Mouse (Mus musculus) left cerebral cortex, postnatal 25 days (tissue): ENCODE measurements around the gene Aipl1. TPM values are rescaled to one million over a fixed set of nuclear protein-coding genes. Genes with fewer than 3 reads are reported as not detected.
A peak's percentile ranks its signal among the peaks of the same experiment; 100 is the strongest.

Source experiments
- DNase-seq, 2 experiments: peaks; one replicate each; pipeline ENCODE4 v3.0.0; 2022; ENCODE audit warnings: low spot score in 2 of 2, mixed read lengths in 1 of 2
- intact Hi-C: fragments of 180-260 bp; cut with DNase I; formaldehyde crosslinking; loops from one replicate; pipeline ENCODE4 v1.15.1; 2025
- total RNA-seq, 2 experiments: library from RNA; stranded (reverse); gene quantifications; 2 replicates each; pipeline ENCODE4 v1.2.3; 2021

Gene Aipl1
- total RNA-seq, result under 1 TPM in 1 of 2 experiments, not detected in 1; 0.14 TPM

- intact Hi-C loops, result no loop called here
- no peak for DNase-seq
Observed at GRCm38 (mm10) chr11:72037409-72037808, at the start of gene Aipl1. Gene Aipl1 (minus strand): TSS chr11:72037509.

DNA sequence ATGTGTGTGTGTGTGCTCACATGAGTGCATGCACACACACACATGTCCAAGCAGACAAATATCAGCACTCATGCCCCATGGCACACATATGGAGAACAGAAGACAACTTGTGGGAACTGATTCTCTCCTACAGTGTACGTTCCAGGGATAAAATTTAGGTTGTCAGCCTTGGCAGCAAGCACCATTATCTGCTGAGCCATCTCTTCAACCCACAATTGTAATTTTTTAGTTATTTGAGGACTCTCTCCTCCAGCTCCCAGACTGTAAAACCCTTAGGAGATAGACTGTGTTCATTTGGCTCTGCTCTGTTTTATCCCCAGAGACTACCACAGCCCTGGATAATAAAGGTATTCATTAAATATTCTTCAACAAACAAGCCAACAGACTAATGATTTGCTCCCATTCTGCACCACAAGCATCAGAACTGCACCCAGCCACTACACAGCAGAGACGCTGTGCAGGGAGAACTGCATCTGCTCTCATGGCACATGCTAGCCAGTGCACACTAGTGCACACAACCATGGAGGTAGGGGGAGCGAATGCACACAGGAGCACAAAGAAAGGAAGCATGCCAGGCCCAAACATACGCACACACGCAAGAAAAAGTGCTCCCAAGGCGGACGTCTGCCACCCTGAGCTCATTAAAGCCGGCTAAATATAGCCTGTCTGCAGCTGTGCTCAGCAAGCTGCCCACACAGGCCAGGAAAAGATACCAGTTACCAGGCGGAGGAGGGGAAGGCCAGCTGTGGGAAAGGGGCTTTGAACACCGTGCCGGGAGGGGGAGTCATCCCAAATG lies 49.1 kb upstream of the Aipl1 start:
- intact Hi-C loops, result no loop called here
- peak; percentile 73 to 90 for DNase-seq

- DNase-seq, result peak in 1 of 2 experiments; percentile 90
- intact Hi-C loops, result loop anchor here (2.0 kb wide), 1 partner anchor 46 kb away; no protein-coding TSS in a partner anchor
Observed at GRCm38 (mm10) chr11:72084337-72084736, 47.0 kb upstream of the Aipl1 start.

- no peak for DNase-seq
- intact Hi-C loops, result no loop called here
Observed at GRCm38 (mm10) chr11:72082601-72083000, 45.3 kb upstream of the Aipl1 start.

DNA sequence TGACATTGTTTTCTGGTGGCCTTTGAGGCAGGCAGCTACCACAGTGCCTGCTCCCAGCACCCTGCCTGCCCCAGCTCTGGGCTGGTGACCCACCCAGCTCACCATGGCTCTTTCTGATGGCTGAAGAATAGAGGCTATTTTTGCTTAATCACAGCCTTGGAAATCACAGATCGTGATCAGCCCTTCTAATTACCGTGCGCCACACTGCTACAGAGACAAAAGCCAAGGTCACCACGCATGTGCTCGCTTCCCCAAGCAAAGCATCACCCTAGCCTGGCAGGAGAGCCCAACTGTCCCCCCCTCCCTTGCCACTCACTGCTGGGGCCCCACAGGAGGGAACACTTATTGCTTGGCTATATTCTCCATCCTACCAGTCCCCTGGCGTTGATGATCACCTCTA lies 43.2 kb upstream of the Aipl1 start:
- DNase-seq, result no peak
- intact Hi-C loops, result no loop called here

- DNase-seq, result no peak
- intact Hi-C loops, result no loop called here
Observed at GRCm38 (mm10) chr11:72078647-72079046, 41.3 kb upstream of the Aipl1 start.

DNA sequence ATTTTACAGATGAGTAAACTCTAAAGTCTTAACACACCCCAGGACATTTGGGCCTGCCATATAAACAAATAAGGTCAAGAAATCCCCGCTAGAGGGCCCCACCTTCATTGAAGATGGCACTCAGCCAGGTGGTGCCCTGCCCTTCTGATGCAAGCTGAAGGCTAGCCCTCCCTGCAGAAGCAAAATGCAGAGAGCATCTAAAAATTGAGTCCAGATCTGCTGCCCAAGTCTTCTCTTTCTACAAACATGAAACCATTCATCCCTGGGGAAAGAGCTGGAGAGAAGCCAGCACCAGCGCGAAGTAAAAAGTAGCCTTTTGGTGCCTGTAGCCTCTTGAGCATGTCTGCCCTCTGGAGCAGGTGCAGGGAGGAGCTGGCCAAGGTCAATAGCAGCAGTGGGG lies 40.7 kb upstream of the Aipl1 start:
- DNase-seq, result no peak
- intact Hi-C loops, result no loop called here

DNA sequence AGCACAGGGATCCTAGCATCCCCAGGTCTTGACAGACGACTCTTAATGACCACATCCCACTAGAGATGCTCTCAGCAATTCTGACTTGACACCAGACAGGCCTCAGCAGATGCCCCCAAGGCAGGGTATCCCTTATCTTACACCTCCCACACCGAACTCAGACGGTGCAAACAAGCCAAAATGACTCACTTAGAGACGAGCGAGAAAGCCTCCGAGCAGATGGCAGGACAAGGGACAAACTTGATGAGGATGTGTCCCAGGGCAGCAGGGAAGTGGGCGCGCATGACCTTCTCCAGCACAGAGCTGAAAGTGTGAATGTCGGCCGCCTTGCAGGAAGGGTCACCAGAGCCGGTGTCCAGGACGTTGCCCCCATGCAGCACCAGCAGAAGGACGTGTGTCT lies 36.9 kb upstream of the Aipl1 start:
- intact Hi-C loops, result no loop called here
- DNase-seq, result peak in 1 of 2 experiments; percentile 66

- intact Hi-C loops, result no loop called here
- no peak for DNase-seq
Observed at GRCm38 (mm10) chr11:72072331-72072905, 35.1 kb upstream of the Aipl1 start.

DNA sequence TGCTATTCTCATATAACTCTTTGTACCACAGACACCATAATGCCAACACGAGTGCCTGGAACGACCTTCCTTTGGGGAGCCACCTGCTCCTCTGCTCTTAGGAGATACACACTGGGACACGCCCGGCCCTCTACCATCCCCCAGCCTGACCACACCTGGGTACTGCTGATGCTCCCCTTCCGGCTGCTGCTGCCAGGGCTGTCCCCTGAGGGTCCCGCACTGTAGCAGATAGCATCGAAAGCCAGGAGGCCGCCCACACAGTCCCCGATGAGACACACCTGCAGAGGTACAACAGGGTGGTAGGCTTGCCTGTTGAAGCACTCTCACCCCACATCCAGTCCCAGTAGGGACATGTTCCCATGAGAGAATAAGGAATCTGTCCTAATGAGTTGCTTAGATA lies 33.4 kb upstream of the Aipl1 start:
- intact Hi-C loops, result no loop called here
- DNase-seq, result no peak

DNA sequence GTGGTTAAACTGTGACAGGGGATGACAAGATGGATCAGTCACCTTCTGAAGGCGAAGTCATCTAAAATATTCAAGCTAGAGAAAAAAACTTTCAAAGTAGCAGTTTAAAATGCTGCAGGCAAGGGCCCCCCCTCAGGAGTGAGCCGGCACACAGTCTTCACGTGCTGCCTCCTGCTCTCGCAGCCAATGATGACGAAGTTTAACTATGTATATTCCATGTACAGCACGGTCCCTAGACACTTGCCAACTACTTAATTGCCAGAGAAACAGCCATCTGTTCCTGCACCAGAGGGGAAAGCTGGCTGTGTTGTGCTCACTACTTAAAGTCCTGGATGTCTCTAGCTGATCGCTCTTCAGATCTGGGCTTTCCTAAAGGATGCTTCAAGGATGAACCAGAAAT lies 30.7 kb upstream of the Aipl1 start:
- intact Hi-C loops, result no loop called here
- DNase-seq, result peak; percentile 45 to 63

- no peak for DNase-seq
- intact Hi-C loops, result no loop called here
Observed at GRCm38 (mm10) chr11:72067326-72067725, 30.0 kb upstream of the Aipl1 start.

DNA sequence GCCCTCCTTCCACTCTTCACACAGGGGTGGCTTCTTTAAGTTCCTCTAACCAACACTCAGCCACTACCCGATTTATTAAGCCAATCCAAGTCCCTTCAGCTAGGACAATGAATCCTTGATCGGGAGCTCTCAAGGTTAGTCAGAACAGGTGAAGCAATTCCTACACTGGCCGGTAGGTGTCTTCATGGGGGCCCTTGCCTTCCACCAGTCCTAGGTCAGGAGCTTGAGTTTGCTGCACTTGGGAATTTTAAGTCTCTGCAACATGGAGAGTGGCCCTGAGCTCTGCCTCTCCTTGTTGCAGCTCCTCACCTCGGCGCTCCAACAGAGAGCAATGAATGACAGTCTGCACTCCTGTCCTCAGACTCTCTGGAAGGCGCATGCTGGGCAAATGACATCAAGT lies 29.0 kb upstream of the Aipl1 start:
- intact Hi-C loops, result no loop called here
- DNase-seq, result no peak

DNA sequence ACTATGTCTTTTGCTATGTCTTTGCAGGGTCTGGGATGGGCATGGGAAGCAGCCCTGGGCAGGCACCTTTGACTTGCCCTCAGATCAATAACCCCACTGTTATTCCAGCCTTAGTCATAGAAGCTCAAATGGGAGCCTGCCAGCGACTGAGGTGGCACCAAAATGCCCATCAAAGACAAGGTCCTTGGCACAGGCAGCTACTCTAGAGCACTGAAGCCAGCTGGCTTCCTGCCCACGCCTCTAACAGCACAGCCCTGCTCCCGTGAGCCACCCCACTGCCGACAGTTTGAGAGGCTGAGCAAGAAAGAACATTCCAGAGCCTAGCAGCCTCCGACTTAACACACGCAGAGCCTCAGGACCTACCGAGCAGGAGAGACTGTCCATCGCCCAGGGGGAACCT lies 27.8 kb upstream of the Aipl1 start:
- intact Hi-C loops, result no loop called here

DNA sequence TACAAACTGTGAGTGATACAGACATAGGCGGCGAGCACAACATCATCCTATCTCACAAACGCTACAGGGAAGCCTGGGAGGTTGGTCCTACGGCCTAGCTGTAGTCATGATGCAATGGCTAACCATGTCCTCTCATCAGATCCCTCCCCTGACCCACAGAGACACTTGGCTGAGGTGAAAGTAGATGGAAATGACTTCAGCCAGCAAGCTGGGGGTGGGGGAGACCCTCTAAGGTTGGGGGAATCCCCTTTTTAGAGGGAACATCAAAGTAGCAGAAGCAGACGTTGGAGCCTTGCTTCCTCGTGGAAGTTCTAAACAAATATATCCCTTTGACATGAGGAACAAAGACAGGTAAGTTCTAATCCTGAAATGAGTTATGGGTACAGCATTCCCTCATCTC lies 27.1 kb upstream of the Aipl1 start:
- no peak for DNase-seq
- intact Hi-C loops, result no loop called here

More for the DNA sequence above, 27.8 kb upstream of the Aipl1 start:
- peak in 1 of 2 experiments; percentile 52 for DNase-seq

- intact Hi-C loops, result no loop called here
Observed at GRCm38 (mm10) chr11:72061093-72061620, 23.8 kb upstream of the Aipl1 start.

DNA sequence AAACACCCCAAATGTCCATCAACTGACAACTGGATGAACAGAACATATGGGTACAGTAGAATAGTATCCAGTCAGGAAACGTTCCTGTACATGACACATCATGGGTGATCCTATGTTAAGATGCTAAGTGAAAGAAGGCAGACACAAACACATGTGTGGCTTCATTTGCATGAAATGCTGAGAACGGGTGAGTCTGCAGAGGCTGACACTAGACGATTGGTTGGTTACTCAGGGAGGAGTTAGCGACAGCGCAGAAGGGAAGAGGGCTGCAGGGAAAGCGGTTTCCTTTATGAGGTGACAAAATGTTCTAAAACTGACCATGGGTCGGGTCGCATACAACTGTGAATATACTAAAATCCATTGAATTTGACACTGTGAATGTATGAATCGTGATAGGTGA lies 23.1 kb upstream of the Aipl1 start:
- intact Hi-C loops, result no loop called here
- no peak for DNase-seq

More at GRCm38 (mm10) chr11:72061093-72061620, 23.8 kb upstream of the Aipl1 start:
- DNase-seq, result no peak

GRCm38 (mm10) chr11:72057166-72057565 lies 19.9 kb upstream of the Aipl1 start:
- intact Hi-C loops, result no loop called here
- DNase-seq, result no peak

DNA sequence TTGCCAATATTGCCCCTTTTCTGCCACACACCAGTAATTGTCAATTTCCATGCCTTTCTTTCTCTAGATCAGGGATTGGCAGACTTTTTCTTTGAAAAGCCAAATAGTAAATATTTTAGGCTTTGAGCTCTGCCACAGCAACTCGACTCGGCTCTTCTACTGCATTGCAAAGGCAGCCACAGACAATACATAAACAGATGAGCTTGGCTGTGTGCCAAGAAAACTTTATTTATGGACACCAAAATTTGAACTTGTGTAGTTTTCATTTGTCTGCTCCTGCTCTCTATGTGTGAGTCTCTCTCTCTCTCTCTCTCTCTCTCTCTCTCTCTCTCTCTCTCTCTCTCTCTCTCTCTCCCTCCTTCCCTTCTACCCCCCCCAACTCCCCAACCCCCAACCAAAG lies 17.9 kb upstream of the Aipl1 start:
- no peak for DNase-seq
- intact Hi-C loops, result no loop called here

- peak; percentile 74 to 81 for DNase-seq
- intact Hi-C loops, result loop anchor here (1.0 to 2.0 kb wide), 2 partner anchors 93 to 154 kb away; partner anchors contain the start of genes 4933427D14Rik, Gm43951 and Txndc17
Observed at GRCm38 (mm10) chr11:72052636-72053035, 15.3 kb upstream of the Aipl1 start.

- no peak for DNase-seq
- intact Hi-C loops, result loop anchor here (1.0 to 2.0 kb wide), 2 partner anchors 93 to 155 kb away; partner anchors contain the start of genes 4933427D14Rik, Gm43951 and Txndc17
Observed at GRCm38 (mm10) chr11:72052221-72052620, 14.9 kb upstream of the Aipl1 start.
